Mouse (Mus musculus) bone marrow, adult 2 months (tissue): ENCODE measurements around the gene Rgs6.

Experiments used
- CTCF ChIP-seq: fragments of 200-500 bp; IDR thresholded peaks from 2 replicates; pipeline ENCODE4 v1.5.1; 2011; ENCODE audit warnings: low read length, control low read depth; ENCODE audit not compliant: control insufficient read depth, insufficient read depth
- POLR2A ChIP-seq: fragments of 200-500 bp; IDR thresholded peaks from 2 replicates; pipeline ENCODE4 v1.6.1; 2011; ENCODE audit warnings: low read depth, mild to moderate bottlenecking, control low read depth, low read length, borderline replicate concordance; ENCODE audit not compliant: control insufficient read depth

- TF ChIP-seq CTCF (no peak), POLR2A (no peak)
These were observed 41.0 kb upstream of the Rgs6 start for GRCm38 (mm10) chr12:82547127-82547526.
